Mouse (Mus musculus): ENCODE measurements at regions not wholly inside any gene's neighbourhood (a gene's known extent, or its start where the extent isn't known, plus 50 kb on each side); places are given as distances from the start of the nearest gene placed in this dataset.
A peak's percentile ranks its signal among the peaks of the same experiment; 100 is the strongest.
"Not testable (repeated sequence)": the region's sequence is repeated elsewhere in the genome, so short reads cannot be mapped to it uniquely, and the experiment has no call there.

DNA sequence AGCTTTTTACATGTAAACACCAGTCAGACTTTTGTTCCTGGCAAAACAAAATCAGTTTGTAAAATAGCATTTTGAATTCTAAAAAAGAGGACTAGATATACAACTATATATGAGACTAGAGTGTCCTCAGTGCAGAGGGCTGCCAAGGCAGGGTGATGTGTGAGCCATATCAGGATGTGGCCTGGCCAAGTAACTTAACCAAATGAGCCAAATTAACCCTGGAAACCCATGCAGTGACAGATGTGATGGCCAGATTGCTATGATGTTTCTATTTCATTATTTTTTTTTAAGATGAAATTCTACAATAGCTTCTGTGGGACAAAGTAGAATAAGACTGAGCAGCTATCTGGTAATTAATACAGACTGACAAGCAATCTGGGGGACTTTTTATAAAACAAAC, 181.8 kb downstream of the Nova1 start:
- DNase-seq (ENCODE audit: low spot score in 2 of 2) = no peak

DNA sequence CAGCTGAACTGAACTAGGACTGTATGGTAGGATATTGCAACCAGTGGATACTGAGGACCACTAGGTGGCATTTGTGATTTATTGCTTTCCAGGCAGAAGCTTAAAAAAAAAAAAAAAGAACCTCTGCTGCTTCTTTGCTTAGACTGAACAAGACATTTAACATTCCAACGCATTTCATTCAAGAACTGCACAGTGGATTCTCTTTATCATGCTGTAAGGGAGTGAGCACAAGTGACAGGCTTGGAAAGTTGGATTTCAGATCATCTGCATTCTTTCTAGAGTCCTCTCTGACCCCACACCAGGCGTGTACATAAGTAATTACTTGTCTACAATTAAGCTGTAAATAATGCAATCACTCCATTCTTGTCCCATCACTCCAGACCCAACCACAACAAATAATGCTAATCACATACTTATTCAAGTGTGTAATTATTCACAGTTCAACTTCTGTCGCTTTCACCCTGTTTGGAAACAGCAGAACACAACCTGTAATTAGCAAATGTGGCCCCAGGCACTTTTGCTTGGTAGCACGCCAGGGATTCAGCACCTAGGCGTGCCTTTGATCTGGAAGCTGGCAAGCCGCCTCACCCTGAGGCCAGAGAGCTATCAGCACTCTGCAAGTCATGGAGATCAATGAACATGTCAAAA, 183.5 kb downstream of the Nova1 start:
- DNase-seq (ENCODE audit: low spot score in 2 of 2) = no peak

- no peak for DNase-seq (ENCODE audit: low spot score in 2 of 2)
Observed at GRCm38 (mm10) chr12:46634771-46635124, 184.0 kb downstream of the Nova1 start.

DNA sequence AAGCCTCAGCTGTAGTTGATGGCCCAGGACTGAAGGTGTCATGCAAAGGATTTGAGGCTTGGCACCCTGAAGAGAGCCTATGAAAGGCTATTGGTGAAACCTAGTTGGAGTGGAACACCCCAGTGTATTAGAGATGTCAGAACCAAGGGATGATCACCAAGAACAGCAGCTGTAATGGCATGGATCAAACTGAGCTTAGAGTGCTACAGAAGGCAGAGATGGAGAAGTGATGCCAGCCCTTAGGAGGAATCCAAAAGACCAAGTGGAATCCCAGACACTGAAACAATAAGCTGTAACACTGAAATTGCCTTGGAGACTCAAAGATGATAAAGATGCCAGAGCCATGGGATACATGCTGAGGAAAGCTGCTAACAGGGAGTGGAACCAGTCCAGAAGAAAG, 186.3 kb downstream of the Nova1 start:
- DNase-seq (ENCODE audit: low spot score in 2 of 2) = not testable (repeated sequence)

DNA sequence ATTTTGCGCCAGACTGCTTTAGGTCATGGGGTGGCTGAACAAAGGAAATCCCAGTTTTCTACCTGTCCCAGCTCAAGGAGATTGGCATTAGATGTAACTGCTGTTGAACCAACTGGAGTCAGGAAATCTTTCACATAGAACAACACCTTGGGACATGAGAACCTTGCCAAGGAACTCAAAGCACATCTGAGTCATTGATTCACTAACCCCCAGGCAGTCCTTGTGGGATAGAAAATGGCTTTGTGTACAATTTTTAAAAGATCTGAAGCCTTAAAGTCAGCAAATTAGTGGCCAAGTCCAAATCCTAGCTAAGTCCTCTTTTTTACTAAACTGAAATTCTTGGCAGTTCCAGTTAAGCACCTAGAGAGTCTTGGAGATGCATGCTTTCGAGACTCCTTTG, 191.4 kb downstream of the Nova1 start:
- DNase-seq (ENCODE audit: low spot score in 2 of 2) = no peak

DNA sequence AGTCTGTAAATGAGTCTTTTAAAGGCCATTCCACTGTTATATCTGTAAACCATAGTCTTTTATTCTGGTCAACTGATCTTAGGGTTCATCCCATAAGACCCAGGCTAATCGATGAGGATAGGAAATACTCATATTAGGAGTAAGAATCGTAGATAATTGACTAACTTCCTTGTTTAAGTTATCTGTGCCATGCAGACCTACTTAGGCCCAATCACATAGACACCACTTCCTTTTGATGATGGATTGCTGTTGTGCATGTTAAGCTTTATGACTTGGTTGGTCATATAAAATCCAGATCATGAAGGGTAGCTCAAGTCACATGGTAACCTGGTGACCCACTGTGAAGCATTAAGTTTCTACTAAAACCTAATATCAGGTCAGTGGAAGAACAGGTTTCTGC, 207.3 kb downstream of the Nova1 start:
- DNase-seq (ENCODE audit: low spot score in 2 of 2) = no peak

DNA sequence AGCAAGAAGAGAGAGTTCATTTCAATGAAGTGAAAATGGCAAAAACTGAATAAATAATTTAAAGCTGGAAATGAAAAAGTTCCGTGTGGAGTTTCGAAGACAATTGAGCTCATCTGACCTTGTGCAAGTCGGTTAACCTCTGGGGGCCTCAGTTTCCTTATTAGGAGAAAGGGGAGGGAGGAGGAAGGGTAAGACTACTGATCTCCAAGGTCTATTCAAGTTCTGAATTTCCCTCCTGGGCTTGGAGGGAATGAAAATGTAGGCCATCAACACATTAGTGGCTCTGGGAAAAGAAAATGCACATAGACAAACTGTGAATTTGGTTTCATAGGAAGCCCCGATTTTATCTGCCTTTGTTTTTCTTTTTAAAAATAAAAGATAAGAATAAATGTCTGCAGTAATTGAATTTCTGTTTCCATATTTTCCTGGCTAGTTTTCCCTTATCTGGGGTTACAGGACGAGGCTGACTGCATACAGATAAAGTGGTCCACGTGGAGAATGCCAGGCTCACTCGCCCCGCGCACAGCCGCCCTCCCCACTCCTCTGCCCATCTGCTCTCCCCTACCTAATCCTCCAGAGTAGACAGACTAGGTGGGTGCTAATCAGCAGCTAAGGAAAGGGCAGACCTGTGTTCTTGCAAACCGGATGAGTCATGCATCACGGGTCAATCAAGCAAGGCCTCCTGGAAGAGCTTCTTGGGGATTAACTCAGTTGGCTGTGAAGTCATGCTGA, 209.0 kb downstream of the Nova1 start:
- no peak for DNase-seq (ENCODE audit: low spot score in 2 of 2)

DNA sequence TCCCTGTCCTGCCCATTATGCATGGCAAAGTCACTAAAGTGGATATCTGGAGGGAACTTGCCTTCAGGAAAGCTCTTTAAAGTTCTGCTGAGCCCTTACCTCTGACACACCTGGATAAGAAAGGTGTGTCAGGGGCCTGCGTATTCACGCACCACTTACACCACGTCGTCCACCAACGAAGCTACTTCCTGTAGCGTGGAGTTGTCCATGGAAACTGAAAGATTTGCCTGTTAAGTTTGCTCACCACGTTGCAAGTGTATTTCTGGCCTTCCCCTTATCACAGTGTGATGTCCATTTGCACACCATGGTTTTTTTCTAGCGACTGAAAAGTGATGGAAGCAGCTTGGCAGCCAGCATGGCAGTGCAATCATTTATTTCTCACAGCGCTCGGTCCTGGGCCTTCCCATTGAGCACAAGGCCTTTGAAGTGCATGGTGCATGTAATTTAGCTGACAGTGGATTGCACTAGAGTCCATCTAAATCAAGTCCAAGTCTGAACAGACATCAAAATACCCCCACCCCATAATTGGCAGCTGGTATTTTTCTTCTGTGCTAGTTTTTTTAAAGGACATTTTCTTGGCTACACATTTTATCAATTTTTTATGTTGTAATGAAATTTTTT, 210.3 kb downstream of the Nova1 start:
- no peak for DNase-seq (ENCODE audit: low spot score in 2 of 2)

GRCm38 (mm10) chr12:46597200-46597599, 221.5 kb downstream of the Nova1 start:
- no peak for DNase-seq (ENCODE audit: low spot score in 2 of 2)

DNA sequence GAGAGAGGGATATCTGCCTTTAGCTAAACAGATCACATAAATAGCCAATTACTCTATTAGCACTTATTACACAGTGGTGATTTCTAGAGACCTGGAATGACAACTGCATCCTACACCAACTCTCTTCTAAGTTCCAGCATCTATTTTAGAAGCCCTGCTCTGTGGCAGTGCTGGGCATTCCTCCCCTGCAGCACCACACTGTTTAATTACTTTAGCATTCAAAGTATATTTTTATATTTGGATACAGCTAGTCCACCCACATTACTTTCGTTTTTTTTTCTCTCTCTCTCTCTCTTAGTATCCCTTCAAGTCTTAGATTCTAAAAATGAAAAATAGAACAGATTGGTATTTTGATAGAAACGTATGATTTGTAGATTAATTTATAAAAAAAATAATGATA, 250.1 kb downstream of the Nova1 start:
- no peak for DNase-seq (ENCODE audit: low spot score in 2 of 2)

DNA sequence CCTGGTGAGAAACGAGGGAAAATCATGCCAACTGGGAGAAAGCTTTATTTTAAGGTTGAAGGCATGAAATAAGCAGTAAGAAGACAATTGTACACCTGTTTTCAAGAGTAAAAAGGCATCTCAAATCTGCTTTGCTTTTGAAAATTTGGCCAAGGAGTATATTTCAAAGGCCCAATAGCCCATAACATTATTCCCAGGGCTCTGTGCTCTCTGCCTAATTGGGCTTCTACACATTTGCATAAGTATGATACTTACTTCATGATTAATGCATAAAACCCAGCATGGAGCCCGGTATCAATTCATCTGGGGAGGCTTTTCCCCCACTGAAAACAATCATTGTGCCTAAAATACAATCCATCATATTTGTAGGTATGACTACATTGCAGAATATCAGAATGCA, 252.4 kb downstream of the Nova1 start:
- no peak for DNase-seq (ENCODE audit: low spot score in 2 of 2)

GRCm38 (mm10) chr12:46520942-46521341, 297.8 kb downstream of the Nova1 start:
- DNase-seq (ENCODE audit: low spot score in 2 of 2) = peak in 1 of 2 experiments; percentile 4

- DNase-seq (ENCODE audit: low spot score in 2 of 2) = no peak
Observed at GRCm38 (mm10) chr12:46507829-46508228, 310.9 kb downstream of the Nova1 start.

DNA sequence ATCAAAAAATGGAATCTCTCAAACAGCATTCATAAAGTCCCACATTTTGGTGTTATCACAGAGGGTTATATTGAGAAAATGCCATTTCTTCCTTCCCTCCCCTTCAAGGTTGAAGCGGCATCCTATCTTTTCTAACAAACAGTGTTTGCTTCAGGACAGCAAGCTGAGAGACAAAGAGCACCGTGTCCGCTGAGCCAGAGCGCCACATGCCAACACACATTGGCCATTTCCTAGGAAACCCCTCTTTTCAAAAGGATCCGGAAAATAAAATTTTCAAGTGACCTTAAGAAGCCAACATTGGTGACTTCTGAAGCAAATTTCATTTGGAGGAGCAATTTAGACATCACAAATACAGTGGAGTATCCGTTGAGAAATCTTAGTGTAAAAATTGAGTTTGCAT, 326.3 kb downstream of the Nova1 start:
- no peak for DNase-seq (ENCODE audit: low spot score in 2 of 2)

DNA sequence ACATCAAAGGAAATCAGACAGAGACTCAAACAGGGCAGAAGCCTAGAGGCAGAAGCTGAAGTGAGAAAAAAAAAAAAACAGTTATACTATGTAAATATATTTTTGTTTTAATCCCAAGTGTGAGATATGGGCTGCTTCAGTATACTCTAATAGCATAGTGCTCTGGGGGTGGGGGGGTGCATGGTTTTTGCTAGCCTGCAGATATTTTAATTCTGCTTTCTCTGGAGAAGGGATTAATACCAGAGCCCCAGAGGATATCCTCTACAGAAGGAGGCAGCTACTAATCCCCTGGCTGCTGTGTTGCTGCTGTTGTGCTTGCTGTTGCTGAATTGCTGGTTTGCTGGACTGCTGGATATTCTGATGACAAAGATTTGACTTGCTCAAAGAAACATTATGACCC, 367.8 kb downstream of the Nova1 start:
- no peak for DNase-seq (ENCODE audit: low spot score in 2 of 2)

GRCm38 (mm10) chr12:46444644-46445313, 373.9 kb downstream of the Nova1 start:
- DNase-seq (ENCODE audit: low spot score in 2 of 2) = no peak

GRCm38 (mm10) chr12:46419591-46419990, 399.1 kb downstream of the Nova1 start:
- no peak for DNase-seq (ENCODE audit: low spot score in 2 of 2)

GRCm38 (mm10) chr12:46418990-46419389, 399.7 kb downstream of the Nova1 start:
- DNase-seq (ENCODE audit: low spot score in 2 of 2) = no peak

DNA sequence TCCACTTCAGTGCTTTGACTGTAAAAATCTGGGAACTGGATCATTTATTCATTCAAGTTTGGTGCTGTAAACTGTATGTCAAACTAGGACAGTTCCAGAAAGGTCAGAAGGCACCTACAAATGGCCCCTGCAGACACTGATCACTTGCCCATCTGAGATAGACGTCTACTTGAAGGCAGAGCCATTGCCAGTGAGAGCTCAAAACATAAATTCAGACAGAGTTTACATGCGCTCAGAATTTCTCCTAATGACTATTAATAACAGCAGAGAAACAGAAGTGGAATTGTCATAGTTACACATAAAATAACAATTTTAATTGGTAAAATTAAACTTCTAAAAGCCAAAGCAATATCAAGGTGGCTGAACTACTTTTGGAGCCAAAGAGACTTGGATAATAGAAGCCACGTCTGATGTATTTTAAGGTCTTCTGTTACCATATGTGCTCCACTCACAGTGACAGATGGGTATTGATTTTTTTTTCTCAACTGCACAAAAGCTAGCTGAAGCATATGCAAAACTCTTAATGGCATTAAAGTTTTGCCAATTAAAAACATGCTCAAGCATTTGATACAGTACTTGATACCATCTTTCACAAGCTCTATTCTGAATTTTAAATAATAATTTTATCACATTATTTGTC, 401.8 kb downstream of the Nova1 start:
- DNase-seq (ENCODE audit: low spot score in 2 of 2) = no peak

DNA sequence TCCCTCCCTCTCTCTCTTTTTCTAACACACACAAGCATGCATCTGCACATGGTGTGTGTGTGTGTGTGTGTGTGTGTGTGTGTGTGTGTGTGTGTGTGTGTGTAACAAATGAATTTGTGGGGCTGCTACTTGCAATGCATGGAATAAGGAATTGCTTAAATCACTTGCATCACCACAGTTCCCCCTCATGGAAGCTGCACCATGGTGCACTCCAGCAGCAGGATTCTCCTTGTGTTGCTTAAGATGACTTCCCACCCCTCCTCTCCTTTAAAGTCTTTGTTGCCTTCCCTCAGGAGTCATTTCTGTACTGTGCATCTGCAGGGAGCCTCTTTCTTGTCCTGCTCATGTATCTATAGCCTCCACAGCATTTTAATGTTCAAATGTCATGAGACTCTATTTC, 402.5 kb downstream of the Nova1 start:
- DNase-seq (ENCODE audit: low spot score in 2 of 2) = no peak

DNA sequence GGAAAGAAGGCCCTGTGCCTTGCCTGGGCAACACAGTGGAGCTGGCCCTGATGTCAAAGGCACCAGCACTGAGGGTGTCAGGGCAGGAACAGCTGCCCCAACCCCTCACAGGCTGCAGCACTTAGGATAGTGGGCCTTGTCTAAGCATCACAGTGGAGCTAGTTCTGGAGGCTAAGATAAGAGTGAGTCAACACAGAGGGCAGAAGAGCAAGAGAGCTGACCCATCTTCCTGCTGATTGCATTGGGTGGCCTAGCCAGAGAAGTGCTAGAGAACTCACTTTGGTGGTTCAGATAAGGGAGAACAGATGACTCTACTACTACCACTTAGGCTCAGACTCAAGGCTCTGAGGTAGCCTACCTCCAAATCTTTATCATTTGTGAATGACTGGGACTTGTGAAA, 413.1 kb downstream of the Nova1 start:
- DNase-seq (ENCODE audit: low spot score in 2 of 2) = no peak

GRCm38 (mm10) chr12:46399653-46399975, 419.1 kb downstream of the Nova1 start:
- peak in 1 of 2 experiments; percentile 13 for DNase-seq (ENCODE audit: low spot score in 2 of 2)
